Mouse (Mus musculus) spleen, postnatal 4 days (tissue): ENCODE measurements around the gene Mphosph9.
"Not testable (repeated sequence)": the region's sequence is repeated elsewhere in the genome, so short reads cannot be mapped to it uniquely, and the experiment has no call there.

Source experiments
- DNase-seq, 2 experiments: peaks; one replicate each; pipeline ENCODE4 v3.0.0; 2022; ENCODE audit warnings: low spot score in 2 of 2

The Mphosph9 gene

DNA sequence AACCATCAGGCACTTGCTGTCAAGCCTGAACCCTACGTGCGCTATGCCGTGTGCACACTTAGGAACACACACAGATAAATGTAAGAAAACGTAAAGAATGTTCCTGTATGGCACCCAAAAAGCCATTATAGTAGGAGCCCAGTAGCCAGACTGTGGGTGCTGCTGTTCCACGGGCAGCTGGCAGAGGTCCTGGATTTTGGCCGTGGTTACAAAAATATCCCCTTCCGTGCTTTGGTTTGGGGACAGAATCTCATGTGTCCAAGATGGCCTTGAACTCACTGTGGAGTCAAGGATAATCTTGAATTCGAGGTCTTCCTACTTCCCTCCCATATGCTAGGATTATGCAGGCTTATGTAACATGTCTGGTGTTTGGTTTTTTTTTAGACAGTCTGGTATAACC, 15.1 kb upstream of the Mphosph9 start:
- no peak for DNase-seq

GRCm38 (mm10) chr5:124341753-124342339, 14.1 kb upstream of the Mphosph9 start:
- not testable (repeated sequence) for DNase-seq

DNA sequence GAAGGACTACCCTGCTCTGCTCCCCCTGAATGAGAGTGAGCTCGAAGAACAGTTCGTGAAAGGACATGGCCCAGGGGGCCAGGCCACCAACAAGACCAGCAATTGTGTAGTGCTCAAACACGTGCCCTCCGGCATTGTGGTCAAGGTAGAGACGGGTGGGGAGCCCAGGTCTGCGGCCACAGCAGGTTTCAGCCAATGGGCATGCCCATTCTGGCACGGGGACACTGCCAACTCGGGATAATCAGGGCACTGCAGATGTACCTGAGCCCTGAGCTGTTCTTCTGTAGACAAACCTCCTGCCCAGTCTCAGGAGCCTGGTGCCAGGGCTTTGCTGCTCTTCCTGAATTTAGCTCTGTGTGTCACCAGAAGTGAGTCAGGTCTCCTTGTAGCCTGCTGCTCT, 11.0 kb upstream of the Mphosph9 start:
- DNase-seq, result no peak

DNA sequence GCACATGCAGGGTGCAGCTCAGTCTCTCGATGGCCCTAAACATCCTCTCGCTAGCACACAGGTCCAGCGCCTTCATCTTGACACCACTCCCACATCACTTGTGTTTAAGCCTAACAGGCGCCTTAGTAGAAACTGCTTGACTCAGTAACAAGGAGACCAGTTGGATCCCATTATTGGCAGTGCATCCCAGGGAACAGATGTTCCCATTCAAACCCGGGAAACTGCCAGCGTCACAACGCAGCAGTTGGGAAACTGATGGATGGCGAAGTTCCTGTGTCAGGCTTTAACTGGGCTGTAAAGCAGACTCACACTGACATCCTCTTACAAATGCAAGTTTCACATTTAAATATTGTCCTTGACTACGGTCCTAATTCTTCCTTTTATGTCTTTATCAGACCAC, 10.1 kb upstream of the Mphosph9 start:
- no peak for DNase-seq

GRCm38 (mm10) chr5:124337103-124337502, 9.3 kb upstream of the Mphosph9 start:
- DNase-seq, result no peak

GRCm38 (mm10) chr5:124334392-124334791, 6.6 kb upstream of the Mphosph9 start:
- no peak for DNase-seq

DNA sequence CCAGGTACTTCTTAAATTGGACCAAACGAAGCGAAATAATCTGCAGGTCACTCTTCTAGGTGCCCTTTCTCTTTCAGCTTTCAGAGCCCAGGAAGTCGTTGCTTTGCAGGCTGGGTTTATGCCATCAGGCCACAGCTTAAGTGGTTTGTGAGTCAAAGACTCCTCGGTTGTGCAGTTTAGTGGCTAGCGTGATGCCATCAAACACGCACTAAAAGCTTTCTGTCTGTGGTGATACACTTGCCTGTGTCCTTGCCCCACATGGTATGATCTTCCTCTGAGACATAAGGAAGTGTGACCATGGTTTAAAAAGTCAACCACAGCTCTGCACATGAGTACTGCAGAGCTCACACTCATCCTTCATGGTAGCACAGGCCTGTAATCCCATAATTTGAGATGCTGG, 2.3 kb upstream of the Mphosph9 start:
- no peak for DNase-seq

GRCm38 (mm10) chr5:124326829-124327228, 943 bp downstream of the Mphosph9 start:
- DNase-seq, result peak in 1 of 2 experiments; percentile 66

DNA sequence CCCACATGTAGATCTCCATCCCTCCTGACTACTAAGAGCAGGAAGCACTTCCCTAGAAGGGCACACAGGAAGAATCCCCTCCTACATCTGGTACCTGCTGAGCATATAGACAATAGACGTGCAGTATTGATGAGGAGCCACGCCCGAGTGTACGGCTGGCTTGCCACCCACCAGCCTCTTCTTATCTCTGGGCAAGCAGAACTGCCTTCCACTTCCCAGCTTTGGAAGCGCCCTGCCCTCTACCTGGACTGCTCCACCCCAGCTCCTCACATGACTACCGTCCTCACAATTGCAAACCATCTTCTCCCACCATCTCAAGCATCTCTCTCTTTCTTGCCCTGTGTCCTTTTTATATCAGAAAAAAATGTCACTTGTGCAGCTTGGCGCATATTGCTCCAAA, 10.1 kb downstream of the Mphosph9 start:
- DNase-seq, result no peak

GRCm38 (mm10) chr5:124315941-124316340, 11.8 kb downstream of the Mphosph9 start:
- DNase-seq, result no peak

- no peak for DNase-seq
Measured at GRCm38 (mm10) chr5:124315498-124315897, 12.3 kb downstream of the Mphosph9 start.

GRCm38 (mm10) chr5:124310091-124310490, 17.7 kb downstream of the Mphosph9 start:
- DNase-seq, result no peak

- DNase-seq, result no peak
Measured at GRCm38 (mm10) chr5:124309155-124309554, 18.6 kb downstream of the Mphosph9 start.

DNA sequence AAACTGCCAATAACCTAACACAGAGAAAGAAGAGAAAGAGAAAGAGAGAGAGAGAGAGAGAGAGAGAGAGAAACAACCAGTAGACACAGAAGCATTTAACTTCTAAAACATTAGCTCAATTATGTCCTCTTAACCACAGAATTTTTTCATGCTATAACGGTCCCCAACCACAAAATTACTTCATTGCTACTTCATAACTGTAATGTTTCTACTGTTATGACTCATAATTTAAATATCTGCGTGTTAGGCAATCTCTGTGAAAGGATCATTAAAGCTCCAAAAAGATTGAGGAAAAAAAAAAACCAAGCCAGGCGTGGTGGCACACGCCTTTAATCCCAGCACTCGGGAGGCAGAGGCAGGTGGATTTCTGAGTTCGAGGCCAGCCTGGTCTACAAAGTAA, 24.9 kb downstream of the Mphosph9 start:
- DNase-seq, result not testable (repeated sequence)

DNA sequence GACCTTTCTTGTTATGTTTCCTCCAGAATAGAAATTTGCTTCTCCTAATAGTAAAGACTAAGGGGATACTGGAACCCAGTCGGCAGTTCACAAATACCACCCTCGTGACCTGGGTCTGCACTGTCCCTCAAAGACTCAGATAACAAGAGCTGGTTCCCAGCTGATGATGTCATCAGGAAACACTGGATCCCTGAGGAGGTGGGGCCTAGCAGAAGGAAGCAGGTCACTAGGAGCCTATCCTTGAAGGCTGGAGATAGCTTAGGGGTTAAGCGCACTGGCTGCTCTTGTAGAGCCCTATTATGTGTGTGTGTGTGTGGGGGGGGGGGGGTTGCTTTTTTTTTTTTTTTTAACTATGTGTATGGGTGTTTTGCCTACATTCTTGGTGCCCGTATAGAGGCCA, 27.6 kb downstream of the Mphosph9 start:
- no peak for DNase-seq

- not testable (repeated sequence) for DNase-seq
Measured at GRCm38 (mm10) chr5:124299307-124299706, 28.5 kb downstream of the Mphosph9 start.

- DNase-seq, result no peak
Measured at GRCm38 (mm10) chr5:124296475-124296874, 31.3 kb downstream of the Mphosph9 start.

GRCm38 (mm10) chr5:124293967-124294366, 33.8 kb downstream of the Mphosph9 start:
- DNase-seq, result no peak

DNA sequence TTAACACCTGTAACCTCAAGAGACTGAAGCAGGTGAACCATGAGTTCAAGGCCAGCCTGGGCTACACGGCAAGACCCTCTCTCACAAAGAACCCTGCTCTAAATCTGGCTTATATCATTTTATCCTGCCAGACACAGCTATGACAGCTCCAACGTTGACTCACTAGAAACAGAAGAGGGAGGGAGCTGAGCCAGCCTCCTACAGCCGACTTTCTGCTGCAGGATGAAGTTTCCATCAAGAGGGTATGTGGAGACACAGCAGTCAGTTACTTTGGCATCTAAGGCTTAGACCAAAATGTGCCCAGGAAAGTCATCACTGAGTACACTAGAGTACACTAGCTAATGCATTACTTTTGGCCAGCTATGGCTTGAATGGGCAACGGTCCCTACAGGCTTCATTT, 37.6 kb downstream of the Mphosph9 start:
- DNase-seq, result no peak

- DNase-seq, result no peak
Measured at GRCm38 (mm10) chr5:124287616-124288247, 40.0 kb downstream of the Mphosph9 start.

- no peak for DNase-seq
Measured at GRCm38 (mm10) chr5:124284330-124284729, 43.4 kb downstream of the Mphosph9 start.

GRCm38 (mm10) chr5:124282854-124283253, 44.9 kb downstream of the Mphosph9 start:
- no peak for DNase-seq

DNA sequence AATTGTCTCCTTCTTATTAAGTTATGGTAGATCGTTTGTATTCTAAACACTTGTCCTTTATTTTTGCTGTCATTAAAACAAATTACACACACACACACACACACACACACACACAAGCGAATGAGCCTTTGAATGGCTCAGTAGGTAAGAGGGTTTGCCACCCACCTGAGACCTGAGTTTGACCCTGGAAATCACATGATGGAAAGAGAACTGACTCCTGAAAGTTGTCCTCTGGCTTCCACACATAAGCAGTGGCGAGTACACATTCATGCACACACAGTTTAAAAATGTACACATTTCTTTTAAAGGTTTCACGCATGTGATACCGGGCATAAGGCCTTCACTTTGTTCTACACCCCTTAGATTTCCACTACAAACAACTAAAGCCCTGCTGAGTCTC, 57.5 kb downstream of the Mphosph9 start:
- no peak for DNase-seq

DNA sequence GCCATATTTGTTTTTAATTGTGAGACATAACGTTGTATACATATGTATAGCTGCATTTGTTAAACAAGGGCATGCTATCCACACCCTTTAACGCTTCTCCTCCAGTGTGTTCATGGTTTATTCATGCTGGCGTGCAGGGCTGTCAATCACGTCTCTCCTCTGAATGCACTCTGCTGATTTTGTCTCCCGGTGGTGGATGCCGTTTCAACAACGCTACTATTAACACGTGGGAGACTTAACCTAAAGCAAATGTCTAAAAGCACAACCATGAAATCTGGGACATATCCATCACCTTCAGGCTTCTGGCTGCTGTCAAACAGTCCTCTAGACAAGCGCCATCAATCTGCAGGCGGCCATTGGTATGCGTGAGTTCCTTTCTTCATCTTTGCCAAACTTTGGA, 58.1 kb downstream of the Mphosph9 start:
- no peak for DNase-seq
